Mouse (Mus musculus) Patski (cell line): ENCODE data around the gene Rangap1. TPM values are rescaled to one million over a fixed set of nuclear protein-coding genes. Genes with fewer than 3 reads are reported as not detected.

Source experiments
- ATAC-seq: fragments of 100-300 bp; one replicate; pipeline ENCODE4 v1.8.0; 2021
- CTCF ChIA-PET: fragments of 350-600 bp; sonication (Branson Sonifier 250); formaldehyde crosslinking; loops from one replicate; lab custom pipeline; 2022; ENCODE audit warnings: inconsistent platforms; lab: Charles Lee
- POLR2A ChIA-PET: fragments of 350-600 bp; sonication (Branson Sonifier 250); formaldehyde crosslinking; loops from one replicate; lab custom pipeline; 2022; ENCODE audit warnings: antibody characterized with exemption, inconsistent platforms; lab: Charles Lee
- DNase-seq: peaks from one replicate; pipeline ENCODE4 v3.0.0-alpha.2; 2011; ENCODE audit warnings: low read depth, low spot score
- H3K27me3 ChIP-seq: fragments of 371-371 bp; one replicate; pipeline ENCODE4 v1.5.1; 2021
- CTCF ChIP-seq: fragments of 100-300 bp; IDR thresholded peaks from one replicate; pipeline ENCODE4 v1.5.1; 2021
- in situ Hi-C: fragments of 300-500 bp; cut with MboI; formaldehyde crosslinking; loops from 3 replicates; pipeline ENCODE4 v1.11.1; 2018; ENCODE audit warnings: low pct_unique_long_range_greater_than_20kb, mixed read lengths
- polyA plus RNA-seq: library from polyadenylated mRNA; unstranded; gene quantifications from one replicate; pipeline ENCODE4 v1.2.3, GENCODE M21; 2021

Gene Rangap1
- polyA plus RNA-seq, 1 experiment from 2014 or later, result 120 TPM

GRCm38 (mm10) chr15:81766439-81766838 lies 21.1 kb upstream of the Rangap1 start:
- in situ Hi-C loops, result no loop called here
- ChIA-PET POLR2A (no interaction called here), CTCF (no interaction called here)
- no peaks in the 10 kb centered on the region for H3K27me3 ChIP-seq
- ATAC-seq (no peak), DNase-seq (no peak)
- TF ChIP-seq CTCF, result no peak

DNA sequence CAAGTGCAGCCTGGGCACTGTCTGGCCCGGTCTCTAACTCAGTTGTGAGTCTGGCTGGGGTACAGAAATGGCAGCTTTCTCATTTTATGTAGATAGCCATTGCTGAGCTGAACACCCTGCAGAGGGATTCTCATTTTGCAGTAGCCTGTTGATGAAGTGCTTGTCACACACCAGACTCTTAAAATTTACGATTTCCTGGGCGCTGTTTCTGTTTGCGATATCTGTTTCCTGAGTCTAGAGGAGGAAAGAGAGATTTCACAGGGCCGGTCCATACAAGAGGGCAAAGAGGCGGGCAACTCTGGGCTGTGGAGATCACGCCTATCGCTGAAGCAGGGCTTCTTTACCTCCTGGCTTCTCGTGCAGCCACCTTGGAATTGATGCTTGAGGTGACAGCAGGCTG lies 20.3 kb upstream of the Rangap1 start:
- in situ Hi-C loops, result no loop called here
- ChIA-PET POLR2A (no interaction called here), CTCF (no interaction called here)
- no peaks in the 10 kb centered on the region for H3K27me3 ChIP-seq
- ATAC-seq (no peak), DNase-seq (no peak)
- no peak for TF ChIP-seq CTCF

GRCm38 (mm10) chr15:81764573-81764972 lies 19.2 kb upstream of the Rangap1 start:
- no peak for ATAC-seq
- DNase-seq, result no peak
- H3K27me3 ChIP-seq, result no peaks in the 10 kb centered on the region
- in situ Hi-C loops, result no loop called here
- TF ChIP-seq CTCF, result no peak
- ChIA-PET CTCF (no interaction called here), POLR2A (no interaction called here)

GRCm38 (mm10) chr15:81761959-81762358 lies 16.6 kb upstream of the Rangap1 start:
- POLR2A ChIA-PET, result no interaction called here
- CTCF ChIA-PET, result no interaction called here
- no peak for TF ChIP-seq CTCF
- no peak for ATAC-seq
- H3K27me3 ChIP-seq, result no peaks in the 10 kb centered on the region
- in situ Hi-C loops, result no loop called here
- DNase-seq, result no peak

- no peak for ATAC-seq
- CTCF ChIA-PET, result interaction anchor here (0.7 to 1.2 kb wide), 2 partner anchors 14 to 17 kb away, joined by 3 read pairs; no protein-coding TSS in a partner anchor
Measured at GRCm38 (mm10) chr15:81761381-81761780, 16.1 kb upstream of the Rangap1 start.

GRCm38 (mm10) chr15:81760361-81761079 lies 15.2 kb upstream of the Rangap1 start:
- POLR2A ChIA-PET, result no interaction called here
- TF ChIP-seq CTCF, result no peak
- no peak for ATAC-seq
- in situ Hi-C loops, result no loop called here
- DNase-seq, result no peak
- CTCF ChIA-PET, result interaction anchor here (1.2 kb wide), 1 partner anchor 16 kb away, joined by 3 read pairs; no protein-coding TSS in a partner anchor
- no peaks in the 10 kb centered on the region for H3K27me3 ChIP-seq

More at GRCm38 (mm10) chr15:81761381-81761780, 16.1 kb upstream of the Rangap1 start:
- TF ChIP-seq CTCF, result no peak
- no peak for DNase-seq
- in situ Hi-C loops, result no loop called here
- POLR2A ChIA-PET, result no interaction called here
- H3K27me3 ChIP-seq, result no peaks in the 10 kb centered on the region

DNA sequence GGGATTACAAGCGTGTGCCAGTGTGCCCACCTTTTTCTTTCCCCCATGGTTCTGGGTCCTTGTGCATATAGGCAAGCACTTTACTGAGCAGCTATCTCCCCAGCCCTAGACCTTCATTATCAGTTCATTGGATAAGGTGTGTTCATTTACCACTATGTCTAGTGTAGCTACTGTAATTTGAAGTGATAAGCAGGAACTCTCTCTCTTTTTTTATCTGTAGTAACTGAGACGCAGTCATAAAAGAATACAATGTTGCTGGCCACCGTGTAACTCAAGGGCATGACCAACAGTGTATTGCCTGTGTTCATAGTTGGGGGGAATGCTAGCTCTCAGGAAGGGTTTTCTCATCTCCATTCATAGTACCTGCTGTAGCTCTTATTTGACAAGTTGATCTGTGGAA lies 14.2 kb upstream of the Rangap1 start:
- ChIA-PET POLR2A (no interaction called here), CTCF (no interaction called here)
- DNase-seq (no peak), ATAC-seq (no peak)
- TF ChIP-seq CTCF, result no peak
- H3K27me3 ChIP-seq, result no peaks in the 10 kb centered on the region
- in situ Hi-C loops, result no loop called here

- in situ Hi-C loops, result no loop called here
- H3K27me3 ChIP-seq, result no peaks in the 10 kb centered on the region
- ATAC-seq, result no peak
- TF ChIP-seq CTCF, result no peak
- CTCF ChIA-PET, result no interaction called here
- DNase-seq, result no peak
- POLR2A ChIA-PET, result no interaction called here
Measured at GRCm38 (mm10) chr15:81758701-81759100, 13.4 kb upstream of the Rangap1 start.

- H3K27me3 ChIP-seq, result no peaks in the 10 kb centered on the region
- no peak for TF ChIP-seq CTCF
- DNase-seq (no peak), ATAC-seq (no peak)
- CTCF ChIA-PET, result interaction anchor here (1.1 kb wide), 1 partner anchor 11 kb away, joined by 4 read pairs; no protein-coding TSS in a partner anchor
- in situ Hi-C loops, result no loop called here
- POLR2A ChIA-PET, result no interaction called here
Measured at GRCm38 (mm10) chr15:81753669-81754068, 8.3 kb upstream of the Rangap1 start.

DNA sequence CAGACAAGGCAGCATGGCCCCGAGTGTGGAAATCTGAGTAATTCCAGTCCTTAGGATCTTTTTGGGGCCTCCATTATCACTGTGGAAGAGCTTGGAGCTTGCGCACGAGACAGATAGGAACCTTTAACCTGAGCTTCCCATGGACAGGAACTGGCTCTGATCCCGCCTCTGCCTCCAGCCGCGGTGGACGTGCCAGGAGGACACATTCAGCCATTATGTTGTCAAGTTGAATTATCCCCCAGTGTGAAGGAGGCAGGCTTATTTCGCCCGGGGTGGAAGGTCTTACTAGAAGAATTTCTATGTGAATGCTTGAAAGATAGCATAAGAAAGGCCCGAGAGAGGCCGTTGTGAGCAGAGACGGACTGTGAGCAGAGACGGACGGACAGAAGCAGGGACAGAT lies 4.4 kb upstream of the Rangap1 start:
- DNase-seq (no peak), ATAC-seq (no peak)
- POLR2A ChIA-PET, result no interaction called here
- in situ Hi-C loops, result no loop called here
- CTCF ChIA-PET, result no interaction called here
- no peaks in the 10 kb centered on the region for H3K27me3 ChIP-seq
- TF ChIP-seq CTCF, result no peak

GRCm38 (mm10) chr15:81745601-81746114 lies 328 bp upstream of the Rangap1 start:
- ChIA-PET CTCF (no interaction called here), POLR2A (interaction anchor here (0.9 kb wide), 1 partner anchor 65 kb away, joined by 3 read pairs; no protein-coding TSS in a partner anchor)
- in situ Hi-C loops, result no loop called here
- no peak for DNase-seq
- H3K27me3 ChIP-seq, result no peaks in the 10 kb centered on the region
- peak; percentile 27 for ATAC-seq
- no peak for TF ChIP-seq CTCF
